Mouse (Mus musculus): ENCODE data around the gene Ube2j1. TPM values are rescaled to one million over a fixed set of nuclear protein-coding genes. Genes with fewer than 3 reads are reported as not detected.

The Ube2j1 gene
- 15.8 and 19.1 TPM in 2 replicates for polyA plus RNA-seq (2012; rRNA removed)

DNA sequence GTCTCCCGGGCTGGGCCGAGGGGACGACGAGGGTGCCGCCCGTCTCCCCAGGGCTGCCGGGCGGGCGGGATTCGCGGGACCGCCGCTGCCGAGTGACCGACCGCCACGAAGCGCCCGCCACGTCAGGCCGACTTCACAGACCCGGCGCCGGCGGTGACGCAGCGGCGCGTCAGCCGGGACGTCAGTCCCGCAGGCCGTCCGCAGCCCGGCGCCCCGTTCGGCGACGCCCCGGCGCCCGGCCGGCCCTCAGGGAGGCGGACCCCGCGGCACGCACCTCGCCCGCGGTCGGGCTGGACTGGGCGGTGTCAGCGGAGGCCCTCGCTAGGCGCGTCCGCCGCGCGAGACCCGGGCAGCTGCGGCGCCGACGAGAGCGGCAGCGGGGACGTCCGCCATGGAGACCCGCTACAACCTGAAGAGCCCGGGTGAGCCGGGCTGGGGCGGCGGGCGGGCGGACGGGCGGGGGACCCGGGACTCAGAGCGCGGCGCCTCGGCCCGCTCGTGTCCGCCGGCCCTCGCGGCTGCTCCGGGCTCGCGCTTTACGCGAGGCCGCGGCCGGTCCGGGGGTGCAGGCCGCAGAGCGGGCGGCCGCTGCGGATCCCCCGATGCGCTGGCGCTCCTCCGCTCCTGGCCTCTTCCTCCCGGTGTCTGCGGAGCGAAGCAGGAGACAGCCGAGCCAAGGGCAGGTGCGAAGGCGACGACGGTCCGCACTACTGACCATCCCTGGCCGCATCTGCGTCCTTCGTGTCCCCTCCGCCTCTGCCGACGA, at the start of gene Ube2j1:
Gene Ube2j1 (plus strand): TSS at position 222 of the 766 bp plus-strand sequence.
- peak within 1 kb of the TSS; percentile 86 for H3K27ac ChIP-seq (ENCODE audit: insufficient read depth, low read depth, low read length)
- peak; percentile 94 for DNase-seq
- no peak for TF ChIP-seq CTCF (conservative IDR thresholded peaks at IDR 0.05; ENCODE audit: insufficient read depth, insufficient read length, low read depth, low read length)
- TF ChIP-seq POLR2A (IDR thresholded peaks at IDR 0.05; ENCODE audit: low read depth, low read length): peak; percentile 27
- H3K4me3 ChIP-seq (ENCODE audit: insufficient read depth, low read depth, low read length): peak within 1 kb of the TSS; percentile 100
- H3K36me3 ChIP-seq (ENCODE audit: control insufficient read depth, insufficient read depth, low read length): no peaks in the 10 kb centered on the region
- H3K27me3 ChIP-seq (replicated peaks; ENCODE audit: control insufficient read depth, insufficient read depth, low read length): no peaks in the 10 kb centered on the region
- under 1% methylated on average over 120 of the region's 123 CpGs for WGBS
- H3K4me1 ChIP-seq (ENCODE audit: control insufficient read depth, insufficient read depth, low read length): peaks cover 9% of the 10 kb centered on the region; the same call in 1 of the 2 replicates

DNA sequence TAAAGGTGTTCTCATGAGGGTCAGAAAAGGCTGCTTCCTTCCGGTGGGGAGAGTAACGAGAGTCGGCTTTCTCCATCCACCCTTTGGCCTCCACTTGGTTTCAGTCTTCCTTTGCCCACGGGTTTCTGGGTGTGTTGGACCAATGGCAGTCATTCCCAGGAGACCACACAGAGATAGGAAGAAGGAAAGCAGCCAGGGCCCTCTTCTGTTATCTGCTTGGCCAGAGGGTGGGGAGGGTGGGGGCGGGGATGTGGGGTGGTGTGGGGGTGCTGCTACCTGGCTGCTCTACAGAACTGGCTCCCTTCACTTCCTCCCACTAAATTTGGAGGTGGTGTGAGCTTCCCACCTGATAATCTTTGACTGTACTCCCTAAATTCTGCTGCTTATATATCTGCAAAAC, 49.6 kb upstream of the Ube2j1 start:
- Histone ChIP-seq H3K27me3 (replicated peaks; ENCODE audit: control insufficient read depth, insufficient read depth, low read length) (no peaks in the 10 kb centered on the region), H3K36me3 (ENCODE audit: control insufficient read depth, insufficient read depth, low read length) (no peaks in the 10 kb centered on the region), H3K4me1 (ENCODE audit: control insufficient read depth, insufficient read depth, low read length) (no peaks in the 10 kb centered on the region; the same call in 1 of the 2 replicates), H3K27ac (ENCODE audit: insufficient read depth, low read depth, low read length) (peak overlapping the region; percentile 57; the same call in 1 of the 2 replicates), H3K4me3 (ENCODE audit: insufficient read depth, low read depth, low read length) (no peak overlapping the region)
- no peak for DNase-seq
- WGBS: 43% methylated on average over 5 of the region's 5 CpGs
- TF ChIP-seq CTCF (conservative IDR thresholded peaks at IDR 0.05; ENCODE audit: insufficient read depth, insufficient read length, low read depth, low read length): no peak

DNA sequence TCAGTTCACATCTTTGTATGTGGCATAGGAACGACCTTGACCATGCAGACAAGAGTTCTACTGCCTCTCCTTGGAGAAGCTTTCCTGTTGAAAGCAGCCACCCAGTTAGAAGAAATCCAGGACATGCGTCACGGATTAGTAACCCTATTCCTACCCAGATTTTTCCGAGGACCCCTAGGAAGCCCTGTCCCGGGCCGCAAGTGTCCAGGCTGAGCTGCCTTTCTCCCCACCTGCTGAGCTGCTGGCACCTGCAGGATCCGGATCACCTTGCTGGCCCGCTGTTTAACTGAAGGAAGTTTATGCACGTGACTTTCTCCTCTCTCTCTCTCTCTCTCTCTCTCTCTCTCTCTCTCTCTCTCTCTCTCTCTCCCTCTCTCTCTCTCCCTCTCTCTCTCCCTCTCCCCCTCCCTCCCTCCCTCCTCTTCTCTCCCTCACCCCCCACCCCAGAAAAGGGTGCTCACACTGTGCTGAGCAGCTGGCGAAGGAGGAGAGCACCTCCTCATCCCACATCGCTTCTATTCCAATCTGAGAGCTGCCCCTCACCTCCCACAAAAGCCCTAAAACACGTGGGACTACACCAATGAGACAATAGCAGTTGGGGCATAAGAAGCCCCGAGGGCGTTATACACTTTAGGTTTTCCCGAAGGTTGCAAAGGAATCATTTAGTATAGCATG, 49.0 kb upstream of the Ube2j1 start:
- DNase-seq: peak; percentile 68
- H3K36me3 ChIP-seq (ENCODE audit: control insufficient read depth, insufficient read depth, low read length): no peaks in the 10 kb centered on the region
- H3K4me3 ChIP-seq (ENCODE audit: insufficient read depth, low read depth, low read length): peak overlapping the region; percentile 100
- WGBS: 4% methylated on average over 15 of the region's 15 CpGs
- no peaks in the 10 kb centered on the region for H3K27me3 ChIP-seq (replicated peaks; ENCODE audit: control insufficient read depth, insufficient read depth, low read length)
- peak overlapping the region; percentile 57; the same call in 1 of the 2 replicates for H3K27ac ChIP-seq (ENCODE audit: insufficient read depth, low read depth, low read length)
- no peak for TF ChIP-seq POLR2A (IDR thresholded peaks at IDR 0.05; ENCODE audit: low read depth, low read length)
- no peak for TF ChIP-seq CTCF (conservative IDR thresholded peaks at IDR 0.05; ENCODE audit: insufficient read depth, insufficient read length, low read depth, low read length)
- H3K4me1 ChIP-seq (ENCODE audit: control insufficient read depth, insufficient read depth, low read length): no peaks in the 10 kb centered on the region; the same call in 1 of the 2 replicates

DNA sequence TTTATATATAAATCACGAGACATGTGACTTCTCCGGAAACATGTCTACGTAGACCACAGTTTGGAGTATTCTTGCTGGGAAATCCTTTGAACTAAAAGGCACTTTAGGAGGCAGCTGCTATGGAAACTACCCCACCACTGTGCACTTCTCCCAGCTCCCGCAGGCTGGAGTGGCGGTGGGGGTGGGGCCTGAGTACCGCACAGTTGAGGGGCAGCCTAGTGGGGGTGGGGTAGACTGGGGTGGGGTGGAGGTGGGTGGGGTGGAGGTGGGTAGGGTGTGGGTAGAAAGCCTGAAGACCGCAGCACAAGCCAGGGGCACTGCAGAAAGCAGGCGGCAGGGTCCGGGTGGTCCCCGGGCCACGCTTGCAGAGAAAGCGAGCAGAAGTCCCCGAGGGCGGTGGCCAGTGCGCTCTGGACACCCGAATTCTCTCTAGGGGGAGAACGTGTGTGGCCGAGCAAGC, 48.5 kb upstream of the Ube2j1 start, which contains the start of gene Rragd:
Gene Rragd (plus strand): TSS at position 322 of the 460 bp plus-strand sequence.
- Histone ChIP-seq H3K27me3 (replicated peaks; ENCODE audit: control insufficient read depth, insufficient read depth, low read length) (no peaks in the 10 kb centered on the region), H3K4me1 (ENCODE audit: control insufficient read depth, insufficient read depth, low read length) (no peaks in the 10 kb centered on the region; the same call in 1 of the 2 replicates), H3K36me3 (ENCODE audit: control insufficient read depth, insufficient read depth, low read length) (no peaks in the 10 kb centered on the region), H3K27ac (ENCODE audit: insufficient read depth, low read depth, low read length) (peak within 1 kb of the TSS; percentile 98), H3K4me3 (ENCODE audit: insufficient read depth, low read depth, low read length) (peak within 1 kb of the TSS; percentile 100)
- 1% methylated on average over 18 of the region's 18 CpGs for WGBS
- no peak for TF ChIP-seq POLR2A (IDR thresholded peaks at IDR 0.05; ENCODE audit: low read depth, low read length)
- no peak for TF ChIP-seq CTCF (conservative IDR thresholded peaks at IDR 0.05; ENCODE audit: insufficient read depth, insufficient read length, low read depth, low read length)
- peak; percentile 47 for DNase-seq

DNA sequence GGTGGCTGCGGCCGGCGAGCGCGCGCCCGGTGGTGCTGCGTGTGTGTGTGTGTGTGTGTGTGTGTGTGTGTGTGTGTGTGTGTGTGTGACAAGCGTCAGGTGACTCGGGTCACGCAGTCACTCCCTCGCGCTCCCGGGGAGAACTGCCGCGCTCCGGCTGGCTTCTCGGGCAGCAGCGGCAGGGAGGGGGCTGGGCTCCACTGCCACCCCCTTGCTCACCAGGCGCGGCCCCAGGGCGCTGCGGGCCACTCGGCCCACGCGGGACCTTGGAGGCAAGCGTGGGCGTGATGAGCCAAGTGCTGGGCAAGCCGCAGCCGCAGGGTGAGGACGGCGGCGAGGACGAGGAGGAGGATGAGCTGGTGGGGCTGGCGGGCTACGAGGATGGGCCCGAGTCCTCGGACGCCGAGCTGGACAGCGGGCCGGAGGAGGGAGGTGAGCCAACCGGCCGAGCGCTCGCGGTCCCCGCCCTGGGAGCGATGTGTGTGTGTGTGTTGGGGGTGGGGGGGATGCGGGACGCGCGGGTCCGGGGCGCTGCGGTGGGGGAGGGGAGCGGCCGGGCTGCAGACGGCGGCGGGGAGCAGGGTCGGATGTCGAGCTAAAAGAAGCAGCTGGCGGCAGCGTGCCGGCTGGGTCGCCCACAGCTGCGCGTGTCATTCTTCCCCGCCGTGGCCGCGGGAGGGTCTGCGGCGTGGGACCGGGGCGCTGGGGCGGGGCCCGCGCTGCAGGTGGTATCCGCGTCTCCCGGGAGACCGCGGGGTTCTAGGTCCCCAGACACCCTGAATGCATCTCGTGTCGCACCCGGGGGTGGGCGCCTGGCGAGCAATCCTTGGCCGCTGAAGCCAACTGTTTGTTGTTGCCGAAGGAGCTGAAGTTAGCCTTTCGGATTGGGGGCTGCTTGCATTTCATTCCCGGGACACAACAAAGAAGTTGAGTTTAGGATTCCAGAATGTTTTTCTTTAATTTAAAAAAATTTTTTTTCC, 47.8 kb upstream of the Ube2j1 start:
- under 1% methylated on average over 81 of the region's 94 CpGs for WGBS
- Histone ChIP-seq H3K27ac (ENCODE audit: insufficient read depth, low read depth, low read length) (peak overlapping the region; percentile 98), H3K36me3 (ENCODE audit: control insufficient read depth, insufficient read depth, low read length) (no peaks in the 10 kb centered on the region)

DNA sequence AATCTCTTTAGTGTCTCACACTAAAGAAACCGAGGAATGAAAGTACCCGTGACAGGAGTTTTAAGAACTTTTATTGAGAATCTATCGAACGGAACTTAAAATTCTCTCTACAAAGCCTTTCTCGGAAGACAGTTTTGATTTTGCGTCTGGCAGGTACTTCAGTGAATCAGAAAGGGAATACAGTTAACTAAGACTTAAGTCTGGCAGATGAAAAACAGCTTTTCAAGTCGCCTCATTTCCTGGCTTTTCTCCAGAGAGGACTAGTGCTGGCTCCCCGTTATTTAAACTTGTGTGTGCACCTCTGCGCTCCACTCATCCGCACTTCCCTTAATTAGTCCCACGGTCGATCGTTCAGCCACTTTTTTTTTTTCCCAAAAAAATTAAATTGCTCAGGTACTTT, 47.0 kb upstream of the Ube2j1 start:
- Histone ChIP-seq H3K36me3 (ENCODE audit: control insufficient read depth, insufficient read depth, low read length) (no peaks in the 10 kb centered on the region), H3K27ac (ENCODE audit: insufficient read depth, low read depth, low read length) (no peak overlapping the region), H3K4me1 (ENCODE audit: control insufficient read depth, insufficient read depth, low read length) (no peaks in the 10 kb centered on the region; the same call in 1 of the 2 replicates), H3K4me3 (ENCODE audit: insufficient read depth, low read depth, low read length) (peak overlapping the region; percentile 100; the same call in 1 of the 2 replicates), H3K27me3 (replicated peaks; ENCODE audit: control insufficient read depth, insufficient read depth, low read length) (no peaks in the 10 kb centered on the region)
- WGBS: 10% methylated on average over 13 of the region's 13 CpGs
- peak; percentile 36 for DNase-seq
- TF ChIP-seq POLR2A (IDR thresholded peaks at IDR 0.05; ENCODE audit: low read depth, low read length) (no peak), CTCF (conservative IDR thresholded peaks at IDR 0.05; ENCODE audit: insufficient read depth, insufficient read length, low read depth, low read length) (no peak)

More for the DNA sequence above, 47.8 kb upstream of the Ube2j1 start:
- Histone ChIP-seq H3K27me3 (replicated peaks; ENCODE audit: control insufficient read depth, insufficient read depth, low read length) (no peaks in the 10 kb centered on the region), H3K4me3 (ENCODE audit: insufficient read depth, low read depth, low read length) (peak overlapping the region; percentile 100), H3K4me1 (ENCODE audit: control insufficient read depth, insufficient read depth, low read length) (no peaks in the 10 kb centered on the region; the same call in 1 of the 2 replicates)
- TF ChIP-seq CTCF (conservative IDR thresholded peaks at IDR 0.05; ENCODE audit: insufficient read depth, insufficient read length, low read depth, low read length) (no peak), POLR2A (IDR thresholded peaks at IDR 0.05; ENCODE audit: low read depth, low read length) (no peak)
- peak; percentile 85 for DNase-seq
